Mouse (Mus musculus) testis, adult 2 months (tissue): ENCODE data around the gene Dirc2.

Source experiments
- CTCF ChIP-seq: fragments of 200-500 bp; IDR thresholded peaks from 2 replicates; pipeline ENCODE4 v1.5.1; 2012; ENCODE audit warnings: low read depth, mild to moderate bottlenecking, inconsistent platforms, low read length, moderate library complexity; ENCODE audit not compliant: control insufficient read depth, insufficient read depth, insufficient replicate concordance
- POLR2A ChIP-seq: fragments of 200-500 bp; IDR thresholded peaks from 2 replicates; pipeline ENCODE4 v1.6.1; 2012; ENCODE audit warnings: low read depth, mild to moderate bottlenecking, inconsistent platforms, low read length, moderate library complexity; ENCODE audit not compliant: control insufficient read depth

GRCm38 (mm10) chr16:35704796-35705195 lies 64.4 kb downstream of the Dirc2 start:
- TF ChIP-seq CTCF (no peak), POLR2A (no peak)
